15 mouse cellular contexts compared by ENCODE assay signal in genomic region chr7:30358378-30359186, GRCm38 (mm10). TPM values are rescaled to one million over a fixed set of nuclear protein-coding genes. Genes with fewer than 3 reads are reported as not detected.
DNase-seq lines count a peak whose midpoint lies in the region; ATAC-seq lines count a peak whose summit lies in the region.
"Had no signal": no experiment of that assay in that cellular context is flagged by ENCODE, and none has a peak within 500 bp of the region (broad histone marks: within the 10 kb centered on the region; RNA-seq: fewer than 3 reads in every experiment).

No protein-coding gene starts in this region.

- H3K36me3 ChIP-seq in limb, embryonic 13.5 days: peaks cover 38% of the 10 kb centered on the region
- peaks cover 26% of the 10 kb centered on the region for H3K36me3 ChIP-seq in limb, embryonic 10.5 days
- H3K36me3 ChIP-seq in liver, embryonic 13.5 days: no peaks in the 10 kb centered on the region
- H3K36me3 ChIP-seq in stomach, embryonic 14.5 days (ENCODE audit: control insufficient read depth, insufficient read depth, low read length): peaks cover 17% of the 10 kb centered on the region

- 73% methylated on average over 7 of the region's 7 CpGs for WGBS in limb, embryonic 13.5 days
- 76% methylated on average over 7 of the region's 7 CpGs for WGBS in limb, embryonic 10.5 days
- WGBS in liver, embryonic 13.5 days (ENCODE audit: insufficient replicate concordance): 50% methylated on average over 7 of the region's 7 CpGs
- 57% methylated on average over 7 of the region's 7 CpGs for WGBS in stomach, embryonic 14.5 days

- no peaks in the 10 kb centered on the region for H3K9me3 ChIP-seq in limb, embryonic 13.5 days
- no peaks in the 10 kb centered on the region for H3K9me3 ChIP-seq in limb, embryonic 10.5 days (replicated peaks)
- H3K9me3 ChIP-seq in liver, embryonic 13.5 days (replicated peaks): no peaks in the 10 kb centered on the region
- no peaks in the 10 kb centered on the region for H3K9me3 ChIP-seq in stomach, embryonic 14.5 days (ENCODE audit: control insufficient read depth, low read depth, low read length)
- H3K9me3 ChIP-seq: embryonic facial prominence, embryonic 12.5 days had no signal

- no peak for ATAC-seq in cerebellum, adult (ENCODE audit: insufficient number of reproducible peaks, low FRiP score, low TSS enrichment)
- ATAC-seq in limb, embryonic 13.5 days (ENCODE audit: low FRiP score, low read depth): no peak
- ATAC-seq in liver, embryonic 13.5 days (ENCODE audit: low read depth): peak; percentile 29
- 0 out of 2 replicates have a peak, but pooled peaks have one; percentile 35 for ATAC-seq in stomach, embryonic 14.5 days (ENCODE audit: insufficient number of reproducible peaks, insufficient read depth, low FRiP score, low read depth)

- DNase-seq in cerebellum, adult 11-12 months: peak; percentile 4
- DNase-seq in limb, embryonic 10.5 days (ENCODE audit: low spot score): no peak
- DNase-seq in liver, embryonic 13.5 days: no peak
- no peak for DNase-seq in gastrocnemius, postnatal 4 days (ENCODE audit: low spot score in 2 of 2)
- no peak for DNase-seq in right cerebral cortex, postnatal 14 days
- DNase-seq: cerebellum, adult 8-10 months; heart, postnatal 14 days; left cerebral cortex, postnatal 4 days had no signal

- H3K4me1 ChIP-seq in limb, embryonic 13.5 days: peaks cover 28% of the 10 kb centered on the region
- peaks cover 48% of the 10 kb centered on the region for H3K4me1 ChIP-seq in limb, embryonic 10.5 days
- peaks cover 9% of the 10 kb centered on the region for H3K4me1 ChIP-seq in liver, embryonic 13.5 days (replicated peaks)
- H3K4me1 ChIP-seq in stomach, embryonic 14.5 days (ENCODE audit: control insufficient read depth, insufficient read depth, low read length): peaks cover 19% of the 10 kb centered on the region; the same call in 1 of the 2 replicates

- no peak overlapping the region for H3K27ac ChIP-seq in limb, embryonic 13.5 days
- H3K27ac ChIP-seq in limb, embryonic 10.5 days: no peak overlapping the region
- peak overlapping the region; percentile 82 for H3K27ac ChIP-seq in liver, embryonic 13.5 days
- H3K27ac ChIP-seq in stomach, embryonic 14.5 days (ENCODE audit: low read length): peak overlapping the region; percentile 86
- H3K27ac ChIP-seq: embryonic facial prominence, embryonic 12.5 days; layer of hippocampus, adult 2 months had no signal

- no peak overlapping the region for H3K4me2 ChIP-seq in limb, embryonic 13.5 days (replicated peaks)
- peak overlapping the region; percentile 61 for H3K4me2 ChIP-seq in liver, embryonic 13.5 days
- H3K4me2 ChIP-seq in stomach, embryonic 14.5 days (replicated peaks; ENCODE audit: low read depth, low read length): peak overlapping the region; percentile 40
- H3K4me2 ChIP-seq: embryonic facial prominence, embryonic 12.5 days had no signal

- H3K9ac ChIP-seq in limb, embryonic 13.5 days: peak overlapping the region; percentile 48
- 0 out of 2 replicates have a peak overlapping the region, but pooled peaks have one; percentile 8 for H3K9ac ChIP-seq in liver, embryonic 13.5 days
- H3K9ac ChIP-seq in stomach, embryonic 14.5 days (replicated peaks; ENCODE audit: low read depth, low read length): no peak overlapping the region; the same call in 1 of the 2 replicates
- H3K9ac ChIP-seq: embryonic facial prominence, embryonic 12.5 days had no signal

- no peak overlapping the region for H3K4me3 ChIP-seq in limb, embryonic 13.5 days
- no peak overlapping the region for H3K4me3 ChIP-seq in limb, embryonic 10.5 days
- H3K4me3 ChIP-seq in liver, embryonic 13.5 days (replicated peaks): no peak overlapping the region
- H3K4me3 ChIP-seq in stomach, embryonic 14.5 days (ENCODE audit: low read depth, low read length): peak overlapping the region; percentile 21; the same call in 1 of the 2 replicates
- H3K4me3 ChIP-seq: embryonic facial prominence, embryonic 12.5 days; layer of hippocampus, adult 2 months had no signal

- no peaks in the 10 kb centered on the region for H3K27me3 ChIP-seq in limb, embryonic 13.5 days
- H3K27me3 ChIP-seq in limb, embryonic 10.5 days (ENCODE audit: low read depth, poor library complexity, severe bottlenecking): 0 out of 2 replicates have a peak, but pooled peaks cover 5% of the 10 kb centered on the region
- peaks cover 23% of the 10 kb centered on the region for H3K27me3 ChIP-seq in liver, embryonic 13.5 days
- no peaks in the 10 kb centered on the region for H3K27me3 ChIP-seq in stomach, embryonic 14.5 days (ENCODE audit: control insufficient read depth, insufficient read depth, low read length)

RNA-seq across cellular contexts. Expression of gene Lrfn3, which starts 4.0 kb away (rescaled TPM):
- polyA plus RNA-seq in limb, embryonic 13.5 days (2015; fragmentation: Nextera tagmentation; extraction: Ambion mirVana): 6.8 and 7.5 TPM in 2 replicates
- 4.0 and 4.2 TPM in 2 replicates for polyA plus RNA-seq in limb, embryonic 10.5 days (2016; fragmentation: Nextera tagmentation; extraction: Ambion mirVana)
- polyA plus RNA-seq in liver, embryonic 13.5 days (2015; fragmentation: Nextera tagmentation; extraction: Ambion mirVana): 1.4 and 1.5 TPM in 2 replicates
- polyA plus RNA-seq in stomach, embryonic 14.5 days (2014; fragmentation: Nextera tagmentation; extraction: Ambion mirVana): 5.2 and 6.7 TPM in 2 replicates
- total RNA-seq in gastrocnemius, postnatal 4 days (2021): 1 to 10 TPM; 3.3 to 3.8 TPM
- total RNA-seq: granulocyte monocyte progenitor cell, adult 5-6 weeks; monocyte, adult 5-6 weeks had no signal

RNA-seq across cellular contexts. Expression of gene Sdhaf1, which starts 34.9 kb away (rescaled TPM):
- 20.0 and 22.4 TPM in 2 replicates for polyA plus RNA-seq in limb, embryonic 13.5 days (2015; fragmentation: Nextera tagmentation; extraction: Ambion mirVana)
- polyA plus RNA-seq in limb, embryonic 10.5 days (2016; fragmentation: Nextera tagmentation; extraction: Ambion mirVana): 18.3 and 18.4 TPM in 2 replicates
- polyA plus RNA-seq in liver, embryonic 13.5 days (2015; fragmentation: Nextera tagmentation; extraction: Ambion mirVana): 6.4 and 6.6 TPM in 2 replicates
- 14.4 and 17.0 TPM in 2 replicates for polyA plus RNA-seq in stomach, embryonic 14.5 days (2014; fragmentation: Nextera tagmentation; extraction: Ambion mirVana)
- total RNA-seq in gastrocnemius, postnatal 4 days (2021): 10 to 100 TPM; 12.0 to 13.2 TPM

RNA-seq across cellular contexts. Expression of gene E130208F15Rik, which starts 37.0 kb away (rescaled TPM):
- polyA plus RNA-seq in limb, embryonic 13.5 days (2015; fragmentation: Nextera tagmentation; extraction: Ambion mirVana): 0.95 and 1.2 TPM in 2 replicates
- 2.1 and 4.2 TPM in 2 replicates for polyA plus RNA-seq in limb, embryonic 10.5 days (2016; fragmentation: Nextera tagmentation; extraction: Ambion mirVana)
- 1.3 and 1.8 TPM in 2 replicates for polyA plus RNA-seq in liver, embryonic 13.5 days (2015; fragmentation: Nextera tagmentation; extraction: Ambion mirVana)
- polyA plus RNA-seq in stomach, embryonic 14.5 days (2014; fragmentation: Nextera tagmentation; extraction: Ambion mirVana): not detected in 2 replicates
- 1 to 10 TPM; 1.2 to 1.4 TPM for total RNA-seq in gastrocnemius, postnatal 4 days (2021)

RNA-seq across cellular contexts. Expression of gene Syne4, which starts 44.0 kb away (rescaled TPM):
- polyA plus RNA-seq in limb, embryonic 13.5 days (2015; fragmentation: Nextera tagmentation; extraction: Ambion mirVana): 89.9 and 90.4 TPM in 2 replicates
- 52.9 and 92.3 TPM in 2 replicates for polyA plus RNA-seq in limb, embryonic 10.5 days (2016; fragmentation: Nextera tagmentation; extraction: Ambion mirVana)
- 6.1 and 8.8 TPM in 2 replicates for polyA plus RNA-seq in liver, embryonic 13.5 days (2015; fragmentation: Nextera tagmentation; extraction: Ambion mirVana)
- polyA plus RNA-seq in stomach, embryonic 14.5 days (2014; fragmentation: Nextera tagmentation; extraction: Ambion mirVana): 49.0 and 53.2 TPM in 2 replicates
- 1 to 10 TPM; 2.5 to 3.8 TPM for total RNA-seq in gastrocnemius, postnatal 4 days (2021)

RNA-seq across cellular contexts. Expression of gene Alkbh6, which starts 50.1 kb away (rescaled TPM):
- 94.2 and 99.2 TPM in 2 replicates for polyA plus RNA-seq in limb, embryonic 13.5 days (2015; fragmentation: Nextera tagmentation; extraction: Ambion mirVana)
- polyA plus RNA-seq in limb, embryonic 10.5 days (2016; fragmentation: Nextera tagmentation; extraction: Ambion mirVana): 93.3 and 107 TPM in 2 replicates
- polyA plus RNA-seq in liver, embryonic 13.5 days (2015; fragmentation: Nextera tagmentation; extraction: Ambion mirVana): 17.2 and 18.9 TPM in 2 replicates
- polyA plus RNA-seq in stomach, embryonic 14.5 days (2014; fragmentation: Nextera tagmentation; extraction: Ambion mirVana): 70.1 and 76.2 TPM in 2 replicates
- 10 to 100 TPM; 25.0 to 26.5 TPM for total RNA-seq in gastrocnemius, postnatal 4 days (2021)

Comparison
In these comparisons a context has a peak if more than half of its experiments do, and no peak if none do; other contexts are left out.
1. ATAC-seq: peak in liver, embryonic 13.5 days (single experiment) and stomach, embryonic 14.5 days (single experiment); none in cerebellum, adult (single experiment) and limb, embryonic 13.5 days (single experiment).
2. H3K27ac ChIP-seq: peak in liver, embryonic 13.5 days (single experiment) and stomach, embryonic 14.5 days (single experiment); none in limb, embryonic 13.5 days (single experiment) and limb, embryonic 10.5 days (single experiment).